Mouse (Mus musculus): ENCODE results near the gene Ndufc2.

DNA sequence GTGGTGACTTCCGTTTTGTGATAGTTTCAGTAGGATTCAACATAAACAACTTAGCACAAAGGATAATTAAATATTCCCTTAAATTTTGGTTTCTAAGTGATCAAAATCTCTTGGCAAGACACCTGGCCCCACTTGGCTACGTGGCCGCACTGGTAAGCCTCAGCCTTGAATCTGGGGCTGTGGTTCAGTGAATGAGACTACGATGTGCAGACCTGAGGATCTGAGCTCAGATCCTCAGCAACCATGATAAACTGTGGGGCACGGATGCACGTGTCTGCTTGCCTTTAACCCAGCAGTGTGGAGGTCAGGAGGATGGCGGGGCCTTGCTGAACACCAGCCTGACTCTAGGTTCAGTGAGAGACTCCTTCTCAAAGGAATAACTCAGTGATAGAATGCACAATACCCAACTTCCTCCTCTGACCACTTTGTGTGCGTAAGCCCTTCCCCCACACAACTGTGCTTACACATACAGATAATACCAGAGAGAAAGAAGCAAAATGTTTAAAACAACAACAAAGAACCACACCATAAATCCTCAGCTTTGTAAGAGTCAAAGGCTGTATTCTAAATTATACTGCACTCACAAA lies 12.1 kb upstream of the Ndufc2 start:
- TF ChIP-seq ZC3H11A (IDR thresholded peaks at IDR 0.05; ENCODE audit: borderline replicate concordance, low read depth, low read length) (no peak), HCFC1 (IDR thresholded peaks at IDR 0.05; ENCODE audit: borderline replicate concordance, insufficient read depth, low read length) (no peak), CHD2 (IDR thresholded peaks at IDR 0.05; ENCODE audit: low read depth, low read length) (no peak), ZNF384 (IDR thresholded peaks at IDR 0.05; ENCODE audit: low read depth, low read length) (no peak), MAFK (IDR thresholded peaks at IDR 0.05; ENCODE audit: insufficient read depth, low read depth, low read length) (no peak)
